Mouse (Mus musculus) mature B cell (primary cell): ENCODE results near the gene Zfp3.

Source experiments
- in situ Hi-C: fragments of 300-500 bp; cut with MboI; formaldehyde crosslinking; loops from 2 replicates; pipeline ENCODE4 v1.14.3; 2019

Zfp3 gene

GRCm38 (mm10) chr11:70805641-70806175 lies 41.7 kb downstream of the Zfp3 start:
- in situ Hi-C loops, result no loop called here

- in situ Hi-C loops, result no loop called here
Observed at GRCm38 (mm10) chr11:70806697-70807096, 42.7 kb downstream of the Zfp3 start.

GRCm38 (mm10) chr11:70807630-70808029 lies 43.6 kb downstream of the Zfp3 start:
- in situ Hi-C loops, result no loop called here

GRCm38 (mm10) chr11:70808101-70808500 lies 44.1 kb downstream of the Zfp3 start:
- in situ Hi-C loops, result no loop called here

GRCm38 (mm10) chr11:70809011-70809410 lies 45.0 kb downstream of the Zfp3 start:
- in situ Hi-C loops, result no loop called here

GRCm38 (mm10) chr11:70811041-70811440 lies 47.0 kb downstream of the Zfp3 start:
- in situ Hi-C loops, result loop anchor here (5.0 kb wide), 1 partner anchor 34 kb away; no protein-coding TSS in a partner anchor

DNA sequence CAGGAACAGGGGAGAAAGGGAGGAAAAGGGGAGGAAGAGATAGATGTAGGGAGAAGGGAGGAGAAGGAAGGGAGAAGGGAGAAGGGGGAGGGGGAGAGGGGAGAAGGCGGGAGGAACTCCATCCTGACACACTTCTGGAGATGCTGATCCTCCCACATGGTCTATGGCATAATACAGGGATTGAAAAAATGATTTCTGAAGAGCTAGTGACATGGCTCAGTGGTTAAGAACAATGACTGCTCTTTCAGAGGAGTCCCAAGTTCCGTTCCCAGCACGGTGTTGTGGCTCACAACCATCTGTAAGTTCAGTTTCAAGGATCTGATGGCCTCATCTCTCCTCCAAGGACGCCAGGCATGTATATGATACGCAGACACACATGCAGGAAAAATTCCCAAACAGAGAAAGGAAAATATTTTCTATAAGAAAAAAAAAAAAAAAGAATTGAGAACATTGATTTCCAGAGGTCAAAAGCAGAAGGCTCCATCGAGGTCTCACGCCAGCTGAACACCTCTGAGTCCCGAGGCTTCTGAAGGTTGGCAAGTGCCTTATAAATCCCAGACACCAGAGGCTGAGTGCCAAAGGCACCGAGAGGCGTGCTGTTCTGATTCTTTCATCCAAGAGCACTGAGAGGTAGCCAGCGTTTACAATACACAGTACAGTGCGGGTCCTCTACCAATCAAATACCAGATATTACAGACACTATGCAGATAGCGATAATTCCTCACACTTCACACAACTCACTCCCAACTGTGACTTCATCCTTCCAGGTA lies 47.6 kb downstream of the Zfp3 start:
- in situ Hi-C loops, result loop anchor here (5.0 kb wide), 1 partner anchor 34 kb away; no protein-coding TSS in a partner anchor

DNA sequence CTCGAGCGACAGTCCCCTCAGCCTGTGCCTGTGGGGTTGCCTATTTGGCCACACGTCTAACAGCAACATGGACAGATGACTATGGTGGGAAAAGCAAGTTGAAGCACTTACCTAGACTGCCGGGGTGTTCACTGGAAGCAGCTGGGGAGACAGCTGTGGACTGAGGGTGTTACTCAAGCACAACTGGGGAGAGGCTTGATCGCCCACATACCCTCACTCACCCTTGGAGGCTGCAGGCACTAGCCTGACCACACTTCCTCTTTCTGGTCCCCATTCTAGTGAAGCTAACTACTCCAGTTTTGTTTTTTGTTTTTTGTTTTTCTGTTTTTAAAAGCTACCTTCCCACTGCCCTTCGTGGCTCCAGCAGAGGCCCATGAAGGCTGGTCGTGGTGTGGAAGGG lies 48.4 kb downstream of the Zfp3 start, which contains the start of gene Scimp:
TSS of gene Scimp (minus strand) at position 222 of the 400 bp plus-strand sequence.
- in situ Hi-C loops, result loop anchor here (5.0 kb wide), 1 partner anchor 35 kb away; no protein-coding TSS in a partner anchor

DNA sequence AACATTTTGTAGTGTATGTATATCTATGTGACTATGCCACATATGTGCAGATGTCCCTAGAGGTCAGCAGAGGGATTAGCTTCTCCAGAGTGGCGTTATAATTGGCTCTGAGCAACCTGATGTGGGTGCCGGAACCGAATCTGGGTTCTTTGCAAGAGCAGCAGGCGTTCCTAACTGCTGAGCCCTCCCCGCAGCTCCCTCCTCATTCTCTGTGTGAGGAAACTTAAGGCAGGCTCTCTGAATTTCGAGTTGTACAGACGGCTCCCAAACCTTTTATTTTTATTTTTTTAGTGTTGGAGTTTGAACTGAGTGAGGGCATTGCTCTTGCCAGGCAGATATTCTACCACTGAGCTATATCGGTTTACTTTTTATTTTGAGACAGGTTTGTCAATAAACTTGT lies 51.1 kb downstream of the Zfp3 start:
- in situ Hi-C loops, result no loop called here

- in situ Hi-C loops, result no loop called here
Observed at GRCm38 (mm10) chr11:70815498-70816078, 51.6 kb downstream of the Zfp3 start.

DNA sequence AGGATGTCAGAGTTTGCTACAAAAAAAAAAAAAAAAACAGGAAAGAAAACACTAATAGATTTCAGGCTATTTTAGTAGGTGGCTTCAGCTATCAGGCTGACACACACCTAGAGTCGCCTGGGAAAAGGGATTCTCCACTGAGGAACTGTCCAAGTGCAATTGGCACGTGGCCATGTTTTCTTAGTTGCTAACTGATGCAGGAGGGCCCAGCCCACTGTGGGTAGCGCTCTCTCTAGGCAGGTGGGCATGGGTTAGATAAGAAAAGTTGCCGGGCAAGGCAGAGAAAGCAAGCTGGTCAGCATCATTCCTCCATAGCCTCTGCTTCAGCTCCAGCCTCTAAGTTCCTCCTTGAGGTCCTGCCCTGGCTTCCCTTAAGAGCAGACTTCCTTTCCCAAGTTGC lies 52.8 kb downstream of the Zfp3 start:
- in situ Hi-C loops, result no loop called here

DNA sequence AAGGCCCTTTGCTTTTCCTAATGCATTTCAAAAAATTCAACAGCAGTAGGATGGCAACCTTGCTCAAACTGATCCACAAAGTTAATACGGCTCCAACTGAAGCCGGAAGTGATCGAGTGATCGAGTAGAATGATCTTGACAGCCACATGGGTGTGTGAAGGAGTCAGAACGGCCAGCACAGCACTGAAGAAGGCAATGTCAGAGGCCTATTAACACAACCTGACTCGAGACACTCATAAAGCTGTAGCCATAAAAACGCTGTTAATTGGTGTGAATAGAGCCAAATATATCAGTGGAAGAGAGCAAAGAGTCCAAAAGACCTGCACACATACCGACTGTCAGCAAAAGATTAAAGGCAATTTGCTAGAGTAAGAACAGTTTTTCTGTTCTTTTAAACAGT lies 56.1 kb downstream of the Zfp3 start:
- in situ Hi-C loops, result no loop called here

DNA sequence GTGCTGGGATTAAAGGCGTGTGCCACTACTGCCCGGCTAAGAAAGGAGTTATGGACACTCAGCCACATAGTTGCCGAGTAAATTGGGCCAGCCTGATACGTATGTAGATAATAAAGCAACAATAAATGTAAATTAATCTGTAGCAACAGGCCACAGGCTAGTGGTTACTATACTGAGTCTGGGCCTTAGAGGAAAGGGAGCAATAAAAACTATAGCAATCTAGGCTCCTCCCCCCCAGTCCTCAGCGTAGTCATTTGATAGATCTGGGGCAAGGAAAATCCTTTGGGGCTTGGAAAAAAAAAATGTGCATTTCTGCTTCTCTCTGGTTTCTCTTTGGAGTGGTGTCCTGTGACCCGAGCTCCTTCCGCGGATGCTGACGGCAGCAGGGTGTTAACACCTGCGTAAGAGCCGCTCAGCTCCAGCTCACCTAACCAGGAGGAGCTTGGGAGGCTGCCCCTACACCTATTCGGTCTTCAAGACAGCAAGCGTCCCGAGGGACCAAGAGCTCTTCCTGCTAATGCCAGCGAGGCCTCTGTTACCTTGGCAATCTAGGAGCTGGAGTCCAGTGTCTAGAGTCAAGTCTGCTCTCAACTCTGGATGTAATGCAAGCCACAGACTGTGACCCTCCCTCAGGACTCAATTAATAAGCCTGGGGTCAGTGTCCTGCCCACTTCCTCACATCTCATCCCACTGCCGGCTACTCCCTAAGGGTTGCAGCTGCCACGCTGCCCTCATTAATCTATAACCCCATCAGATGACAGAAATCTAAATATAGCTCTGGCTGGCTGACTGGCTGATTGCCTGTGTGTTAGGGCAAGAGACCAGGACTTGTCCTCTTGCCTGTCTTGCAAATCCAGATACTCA lies 58.0 kb downstream of the Zfp3 start:
- in situ Hi-C loops, result no loop called here
